Mouse (Mus musculus) heart, postnatal 0 days (tissue): Measurements from ENCODE around the gene Tifab.

Experiments used
- CTCF ChIP-seq: IDR thresholded peaks from 2 replicates; pipeline ENCODE4 v1.5.1; 2016; ENCODE audit warnings: antibody characterized with exemption, control low read depth, low read depth
- EP300 ChIP-seq: IDR thresholded peaks from 2 replicates; pipeline ENCODE4 v1.6.1; 2016; ENCODE audit warnings: antibody characterized with exemption, low read depth

- no peak for TF ChIP-seq EP300
- TF ChIP-seq CTCF: no peak
Observed at GRCm38 (mm10) chr13:56129014-56129413, 49.7 kb downstream of the Tifab start.
